Mouse (Mus musculus) C2C12 (cell line): ENCODE results near the gene Tbl1xr1.

Experiments used
- CEBPB ChIP-seq: IDR thresholded peaks from one replicate; pipeline ENCODE4 v1.6.1; 2011; ENCODE audit warnings: low read depth, mild to moderate bottlenecking, control low read depth, moderate library complexity
- CTCF ChIP-seq: IDR thresholded peaks from one replicate; pipeline ENCODE4 v1.5.1; 2011; ENCODE audit not compliant: control insufficient read depth, insufficient read depth, insufficient read length
- FOSL1 ChIP-seq: IDR thresholded peaks from one replicate; pipeline ENCODE4 v1.8.0; 2011; ENCODE audit warnings: mild to moderate bottlenecking, low read length; ENCODE audit not compliant: poor library complexity, insufficient read depth, severe bottlenecking
- MAX ChIP-seq: IDR thresholded peaks from one replicate; pipeline ENCODE4 v1.6.1; 2011; ENCODE audit warnings: mild to moderate bottlenecking, control low read depth
- MYOD1 ChIP-seq: IDR thresholded peaks from one replicate; pipeline ENCODE4 v1.6.1; 2011; ENCODE audit warnings: low read depth; ENCODE audit not compliant: control insufficient read depth, insufficient read length
- USF1 ChIP-seq: IDR thresholded peaks from one replicate; pipeline ENCODE4 v1.6.1; 2011; ENCODE audit warnings: low read depth, mild to moderate bottlenecking, control low read depth, moderate library complexity

DNA sequence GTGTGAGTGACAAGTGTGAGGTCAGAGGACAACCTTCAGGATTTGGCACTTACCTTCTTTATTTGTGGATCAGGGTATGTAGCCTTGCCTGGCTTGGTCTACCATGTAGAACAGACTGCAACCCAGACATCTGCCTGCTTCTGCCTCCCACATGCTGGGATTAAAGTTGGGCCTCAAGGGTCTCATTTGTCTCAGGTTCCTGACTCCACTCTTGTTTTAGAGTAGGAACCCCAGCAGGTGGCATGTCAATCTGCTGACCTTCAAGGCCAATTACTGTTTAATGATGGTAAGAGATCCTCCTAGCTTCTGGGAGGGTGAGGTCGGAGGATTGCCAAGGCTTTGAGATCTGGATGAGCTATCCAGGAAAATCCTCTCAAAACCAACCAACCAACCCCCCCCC lies 2.5 kb upstream of the Tbl1xr1 start:
- TF ChIP-seq CTCF: no peak
- TF ChIP-seq USF1: no peak
- TF ChIP-seq MAX: no peak
- TF ChIP-seq CEBPB: no peak
- TF ChIP-seq MYOD1: no peak
- TF ChIP-seq FOSL1: no peak
